Mouse (Mus musculus) megakaryocyte, embryonic 14.5 days (primary cell): ENCODE measurements around the gene Drap1.

Source experiments
- FLI1 ChIP-seq: IDR thresholded peaks from 2 replicates; pipeline ENCODE4 v1.6.1; 2012; ENCODE audit warnings: low read length, inconsistent platforms, mixed read lengths
- GATA1 ChIP-seq: IDR thresholded peaks from 3 replicates; pipeline ENCODE4 v1.6.1; 2012; ENCODE audit warnings: mixed read lengths, low read length, inconsistent platforms, borderline replicate concordance

GRCm38 (mm10) chr19:5408057-5409001 lies 16.4 kb downstream of the Drap1 start:
- TF ChIP-seq GATA1 (no peak), FLI1 (no peak)
